Mouse (Mus musculus): ENCODE data around the gene Tbc1d10b.

GRCm38 (mm10) chr7:127233765-127234164 is 25.5 kb upstream of the Tbc1d10b start:
- TF ChIP-seq CTCF (IDR thresholded peaks at IDR 0.05; ENCODE audit: extremely low read depth, insufficient read length, insufficient replicate concordance, low read depth, low read length) (no peak), POLR2A (IDR thresholded peaks at IDR 0.05; ENCODE audit: low read depth, low read length) (no peak)

All from small intestine, adult 2 months (tissue).